Mouse (Mus musculus): ENCODE measurements around the gene Dnajc16. TPM values are rescaled to one million over a fixed set of nuclear protein-coding genes. Genes with fewer than 3 reads are reported as not detected.

The Dnajc16 gene
- total RNA-seq, 2 experiments from 2014 or later, result 17.6 to 18.0 TPM

Other genes with a start within 250 kb of the Dnajc16 start
- 100 to 1,000 TPM; 241 to 248 TPM for gene Fblim1, start 184.8 kb downstream of the Dnajc16 start, total RNA-seq (2021)
- gene Tmem82, start 172.3 kb downstream of the Dnajc16 start, total RNA-seq (2021), result 10 to 100 TPM; 11.2 to 15.6 TPM
- 10 to 100 TPM; 81.1 to 84.5 TPM for gene Slc25a34, start 167.1 kb downstream of the Dnajc16 start, total RNA-seq (2021)
- 10 to 100 TPM; 81.0 to 83.1 TPM for gene Plekhm2, start 126.0 kb downstream of the Dnajc16 start, total RNA-seq (2021)
- gene Rsc1a1, start 105.3 kb downstream of the Dnajc16 start, total RNA-seq (2021), result 1 to 10 TPM in 1 of 2 experiments, under 1 TPM in 1; 0.19 to 3.1 TPM
- gene Ddi2, start 67.5 kb downstream of the Dnajc16 start, total RNA-seq (2021), result 10 to 100 TPM; 38.5 to 41.1 TPM
- under 1 TPM; 0.48 to 0.79 TPM for gene Agmat, start 44.3 kb downstream of the Dnajc16 start, total RNA-seq (2021)
- 10 to 100 TPM; 10.5 to 12.4 TPM for gene Casp9, start 2.7 kb upstream of the Dnajc16 start, total RNA-seq (2021)
- under 1 TPM in 1 of 2 experiments, not detected in 1; 0.87 TPM for gene Cela2a, start 35.2 kb upstream of the Dnajc16 start, total RNA-seq (2021)
- gene Ctrc, start 55.4 kb upstream of the Dnajc16 start, total RNA-seq (2021), result not detected
- gene Efhd2, start 84.0 kb upstream of the Dnajc16 start, total RNA-seq (2021), result 10 to 100 TPM; 30.4 to 36.7 TPM
- 1 to 10 TPM in 1 of 2 experiments, not detected in 1; 1.2 TPM for gene Fhad1, start 224.2 kb upstream of the Dnajc16 start, total RNA-seq (2021)

All from heart, postnatal 10 days (tissue).